Mouse (Mus musculus): Measurements from ENCODE around the gene Med8. TPM values are rescaled to one million over a fixed set of nuclear protein-coding genes. Genes with fewer than 3 reads are reported as not detected.

Gene Med8
- polyA plus RNA-seq, 1 experiment from 2014 or later = 166 TPM

- no peak overlapping the region for H3K9ac ChIP-seq (ENCODE audit: low read length)
- peaks cover 40% of the 10 kb centered on the region for H3K36me3 ChIP-seq (ENCODE audit: control insufficient read depth, insufficient read depth, low read length)
- H3K4me1 ChIP-seq (ENCODE audit: control insufficient read depth, insufficient read depth, low read length) = no peaks in the 10 kb centered on the region
- ATAC-seq (ENCODE audit: low FRiP score) (no peak), DNase-seq (ENCODE audit: low spot score, missing footprints) (peak; percentile 59)
- H3K27ac ChIP-seq (ENCODE audit: low read depth, low read length) = no peak overlapping the region
- H3K9me3 ChIP-seq (ENCODE audit: control insufficient read depth, low read length) = no peaks in the 10 kb centered on the region
- H3K4me2 ChIP-seq = no peak overlapping the region
- no peaks in the 10 kb centered on the region for H3K27me3 ChIP-seq (ENCODE audit: control insufficient read depth, insufficient read depth, low read length)
- no peak overlapping the region for H3K4me3 ChIP-seq (ENCODE audit: low read depth, low read length)
- WGBS = 93% methylated on average over 13 of the region's 13 CpGs
Measured at GRCm38 (mm10) chr4:118371822-118372221, 37.3 kb upstream of the Med8 start.

GRCm38 (mm10) chr4:118375999-118376398 lies 33.1 kb upstream of the Med8 start:
- Histone ChIP-seq H3K27me3 (ENCODE audit: control insufficient read depth, insufficient read depth, low read length) (no peaks in the 10 kb centered on the region), H3K27ac (ENCODE audit: low read depth, low read length) (no peak overlapping the region), H3K9me3 (ENCODE audit: control insufficient read depth, low read length) (no peaks in the 10 kb centered on the region), H3K4me2 (no peak overlapping the region), H3K36me3 (ENCODE audit: control insufficient read depth, insufficient read depth, low read length) (peaks cover 51% of the 10 kb centered on the region), H3K4me3 (ENCODE audit: low read depth, low read length) (no peak overlapping the region), H3K4me1 (ENCODE audit: control insufficient read depth, insufficient read depth, low read length) (no peaks in the 10 kb centered on the region), H3K9ac (ENCODE audit: low read length) (no peak overlapping the region)
- no peak for ATAC-seq (ENCODE audit: low FRiP score)
- peak; percentile 28 for DNase-seq (ENCODE audit: low spot score, missing footprints)
- 92% methylated on average over 6 of the region's 6 CpGs for WGBS

GRCm38 (mm10) chr4:118383271-118383670 lies 25.9 kb upstream of the Med8 start:
- Histone ChIP-seq H3K27ac (ENCODE audit: low read depth, low read length) (no peak overlapping the region), H3K9me3 (ENCODE audit: control insufficient read depth, low read length) (no peaks in the 10 kb centered on the region), H3K9ac (ENCODE audit: low read length) (no peak overlapping the region), H3K4me3 (ENCODE audit: low read depth, low read length) (no peak overlapping the region), H3K4me2 (no peak overlapping the region), H3K4me1 (ENCODE audit: control insufficient read depth, insufficient read depth, low read length) (no peaks in the 10 kb centered on the region), H3K27me3 (ENCODE audit: control insufficient read depth, insufficient read depth, low read length) (no peaks in the 10 kb centered on the region), H3K36me3 (ENCODE audit: control insufficient read depth, insufficient read depth, low read length) (peaks cover 38% of the 10 kb centered on the region)
- ATAC-seq (ENCODE audit: low FRiP score) (no peak), DNase-seq (ENCODE audit: low spot score, missing footprints) (peak; percentile 60)
- 87% methylated on average over 7 of the region's 7 CpGs for WGBS

- Histone ChIP-seq H3K4me1 (ENCODE audit: control insufficient read depth, insufficient read depth, low read length) (no peaks in the 10 kb centered on the region), H3K4me2 (no peak overlapping the region), H3K9me3 (ENCODE audit: control insufficient read depth, low read length) (no peaks in the 10 kb centered on the region), H3K9ac (ENCODE audit: low read length) (no peak overlapping the region), H3K36me3 (ENCODE audit: control insufficient read depth, insufficient read depth, low read length) (peaks cover 40% of the 10 kb centered on the region), H3K27me3 (ENCODE audit: control insufficient read depth, insufficient read depth, low read length) (no peaks in the 10 kb centered on the region), H3K4me3 (ENCODE audit: low read depth, low read length) (no peak overlapping the region), H3K27ac (ENCODE audit: low read depth, low read length) (no peak overlapping the region)
- DNase-seq (ENCODE audit: low spot score, missing footprints) (peak; percentile 31), ATAC-seq (ENCODE audit: low FRiP score) (no peak)
- WGBS = 91% methylated on average over 8 of the region's 8 CpGs
Measured at GRCm38 (mm10) chr4:118387316-118387715, 21.8 kb upstream of the Med8 start.

GRCm38 (mm10) chr4:118390146-118390545 lies 19.0 kb upstream of the Med8 start:
- Histone ChIP-seq H3K4me2 (no peak overlapping the region), H3K27me3 (ENCODE audit: control insufficient read depth, insufficient read depth, low read length) (no peaks in the 10 kb centered on the region), H3K9ac (ENCODE audit: low read length) (no peak overlapping the region), H3K36me3 (ENCODE audit: control insufficient read depth, insufficient read depth, low read length) (peaks cover 36% of the 10 kb centered on the region), H3K9me3 (ENCODE audit: control insufficient read depth, low read length) (no peaks in the 10 kb centered on the region), H3K4me1 (ENCODE audit: control insufficient read depth, insufficient read depth, low read length) (no peaks in the 10 kb centered on the region), H3K27ac (ENCODE audit: low read depth, low read length) (no peak overlapping the region), H3K4me3 (ENCODE audit: low read depth, low read length) (no peak overlapping the region)
- ATAC-seq (ENCODE audit: low FRiP score) (no peak), DNase-seq (ENCODE audit: low spot score, missing footprints) (peak; percentile 39)
- 93% methylated on average over 11 of the region's 11 CpGs for WGBS

GRCm38 (mm10) chr4:118394505-118394904 lies 14.6 kb upstream of the Med8 start:
- no peak overlapping the region for H3K4me2 ChIP-seq
- no peaks in the 10 kb centered on the region for H3K9me3 ChIP-seq (ENCODE audit: control insufficient read depth, low read length)
- no peak overlapping the region for H3K27ac ChIP-seq (ENCODE audit: low read depth, low read length)
- DNase-seq (ENCODE audit: low spot score, missing footprints) (peak; percentile 21), ATAC-seq (ENCODE audit: low FRiP score) (no peak)
- no peaks in the 10 kb centered on the region for H3K27me3 ChIP-seq (ENCODE audit: control insufficient read depth, insufficient read depth, low read length)
- H3K36me3 ChIP-seq (ENCODE audit: control insufficient read depth, insufficient read depth, low read length) = peaks cover 18% of the 10 kb centered on the region
- 91% methylated on average over 6 of the region's 6 CpGs for WGBS
- no peak overlapping the region for H3K4me3 ChIP-seq (ENCODE audit: low read depth, low read length)
- H3K9ac ChIP-seq (ENCODE audit: low read length) = no peak overlapping the region
- H3K4me1 ChIP-seq (ENCODE audit: control insufficient read depth, insufficient read depth, low read length) = no peaks in the 10 kb centered on the region

- H3K9me3 ChIP-seq (ENCODE audit: control insufficient read depth, low read length) = no peaks in the 10 kb centered on the region
- no peaks in the 10 kb centered on the region for H3K27me3 ChIP-seq (ENCODE audit: control insufficient read depth, insufficient read depth, low read length)
- no peaks in the 10 kb centered on the region for H3K4me1 ChIP-seq (ENCODE audit: control insufficient read depth, insufficient read depth, low read length)
- H3K4me3 ChIP-seq (ENCODE audit: low read depth, low read length) = no peak overlapping the region
- no peak overlapping the region for H3K9ac ChIP-seq (ENCODE audit: low read length)
- ATAC-seq (ENCODE audit: low FRiP score) (no peak), DNase-seq (ENCODE audit: low spot score, missing footprints) (peak; percentile 17)
- no peak overlapping the region for H3K4me2 ChIP-seq
- H3K27ac ChIP-seq (ENCODE audit: low read depth, low read length) = no peak overlapping the region
- WGBS = 91% methylated on average over 4 of the region's 4 CpGs
- peaks cover 14% of the 10 kb centered on the region for H3K36me3 ChIP-seq (ENCODE audit: control insufficient read depth, insufficient read depth, low read length)
Measured at GRCm38 (mm10) chr4:118395289-118395688, 13.8 kb upstream of the Med8 start.

- no peak overlapping the region for H3K9ac ChIP-seq (ENCODE audit: low read length)
- H3K27ac ChIP-seq (ENCODE audit: low read depth, low read length) = no peak overlapping the region
- H3K4me3 ChIP-seq (ENCODE audit: low read depth, low read length) = no peak overlapping the region
- H3K4me1 ChIP-seq (ENCODE audit: control insufficient read depth, insufficient read depth, low read length) = no peaks in the 10 kb centered on the region
- H3K36me3 ChIP-seq (ENCODE audit: control insufficient read depth, insufficient read depth, low read length) = peaks cover 13% of the 10 kb centered on the region
- DNase-seq (ENCODE audit: low spot score, missing footprints) (peak; percentile 35), ATAC-seq (ENCODE audit: low FRiP score) (no peak)
- 85% methylated on average over 3 of the region's 3 CpGs for WGBS
- H3K4me2 ChIP-seq = no peak overlapping the region
- no peaks in the 10 kb centered on the region for H3K9me3 ChIP-seq (ENCODE audit: control insufficient read depth, low read length)
- no peaks in the 10 kb centered on the region for H3K27me3 ChIP-seq (ENCODE audit: control insufficient read depth, insufficient read depth, low read length)
Measured at GRCm38 (mm10) chr4:118396433-118396832, 12.7 kb upstream of the Med8 start.

- ATAC-seq (ENCODE audit: low FRiP score) = no peak
- DNase-seq (ENCODE audit: low spot score, missing footprints) = no peak
- 96% methylated on average over 6 of the region's 6 CpGs for WGBS
- no peaks in the 10 kb centered on the region for H3K4me1 ChIP-seq (ENCODE audit: control insufficient read depth, insufficient read depth, low read length)
- H3K4me3 ChIP-seq (ENCODE audit: low read depth, low read length) = no peak overlapping the region
- H3K27ac ChIP-seq (ENCODE audit: low read depth, low read length) = no peak overlapping the region
- H3K27me3 ChIP-seq (ENCODE audit: control insufficient read depth, insufficient read depth, low read length) = no peaks in the 10 kb centered on the region
- no peak overlapping the region for H3K4me2 ChIP-seq
- H3K9me3 ChIP-seq (ENCODE audit: control insufficient read depth, low read length) = no peaks in the 10 kb centered on the region
- H3K9ac ChIP-seq (ENCODE audit: low read length) = no peak overlapping the region
- H3K36me3 ChIP-seq (ENCODE audit: control insufficient read depth, insufficient read depth, low read length) = peaks cover 11% of the 10 kb centered on the region; the same call in 1 of the 2 replicates
Measured at GRCm38 (mm10) chr4:118398400-118398799, 10.7 kb upstream of the Med8 start.

- H3K9ac ChIP-seq (ENCODE audit: low read length) = no peak overlapping the region
- no peak overlapping the region for H3K4me3 ChIP-seq (ENCODE audit: low read depth, low read length)
- DNase-seq (ENCODE audit: low spot score, missing footprints) (no peak), ATAC-seq (ENCODE audit: low FRiP score) (no peak)
- no peak overlapping the region for H3K27ac ChIP-seq (ENCODE audit: low read depth, low read length)
- H3K9me3 ChIP-seq (ENCODE audit: control insufficient read depth, low read length) = no peaks in the 10 kb centered on the region
- no peaks in the 10 kb centered on the region for H3K27me3 ChIP-seq (ENCODE audit: control insufficient read depth, insufficient read depth, low read length)
- no peak overlapping the region for H3K4me2 ChIP-seq
- H3K4me1 ChIP-seq (ENCODE audit: control insufficient read depth, insufficient read depth, low read length) = no peaks in the 10 kb centered on the region
- peaks cover 11% of the 10 kb centered on the region; the same call in 1 of the 2 replicates for H3K36me3 ChIP-seq (ENCODE audit: control insufficient read depth, insufficient read depth, low read length)
- 95% methylated on average over 3 of the region's 3 CpGs for WGBS
Measured at GRCm38 (mm10) chr4:118401421-118401820, 7.7 kb upstream of the Med8 start.
